Mouse (Mus musculus): ENCODE measurements around the gene Txndc12. TPM values are rescaled to one million over a fixed set of nuclear protein-coding genes. Genes with fewer than 3 reads are reported as not detected.

Txndc12 gene
- 62.4 and 68.9 TPM in 2 replicates for polyA plus RNA-seq (2012; ENCODE audit: insufficient read depth, insufficient read length, missing spikeins)

DNA sequence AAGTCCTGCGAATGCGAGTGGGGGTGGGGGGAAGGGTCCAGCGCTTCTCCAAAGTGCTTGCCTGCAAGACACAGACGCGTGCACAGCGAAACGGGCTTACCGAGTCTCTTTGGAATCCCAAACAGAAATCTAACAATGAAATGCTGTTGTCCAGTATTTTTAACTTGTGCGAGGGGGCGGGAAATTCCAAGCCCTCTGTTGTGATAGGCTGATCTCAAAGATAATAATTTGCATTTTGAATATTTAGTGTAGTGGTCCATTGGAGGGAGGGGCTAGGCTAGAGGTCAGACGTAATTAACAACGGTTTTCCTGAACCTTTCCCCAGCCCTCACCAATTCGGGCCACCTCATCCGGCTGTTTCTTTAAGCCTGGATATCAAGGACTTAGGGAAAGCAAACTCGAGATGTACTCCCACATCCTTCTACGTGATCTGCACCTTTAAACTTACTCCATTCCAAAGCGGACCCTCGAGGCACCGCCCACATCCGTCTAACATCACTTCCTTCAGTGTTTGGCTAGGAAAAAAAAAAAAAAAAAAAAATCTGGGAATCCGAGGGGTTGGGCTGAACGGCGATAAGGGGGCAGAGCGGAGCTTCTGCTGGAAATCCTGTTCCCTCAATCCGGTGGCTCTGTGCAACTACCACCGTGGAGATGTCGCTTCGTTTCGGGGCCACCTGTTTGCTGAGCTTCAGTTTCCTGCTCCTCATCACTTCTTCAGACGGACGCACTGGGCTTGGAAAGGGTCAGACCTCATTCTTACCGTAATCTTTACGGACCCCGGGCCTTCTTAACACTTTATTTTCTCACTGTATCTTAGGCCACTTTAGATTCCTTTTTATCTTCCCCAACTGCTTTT is at the start of gene Txndc12:
Gene Txndc12, plus strand, starts transcription at position 487 of the 856 bp plus-strand sequence.
- Histone ChIP-seq H3K4me1 (ENCODE audit: control insufficient read depth, insufficient read depth, low read length) (peaks cover 24% of the 10 kb centered on the region), H3K4me3 (ENCODE audit: insufficient read depth, low read length) (peak within 1 kb of the TSS; percentile 99), H3K27ac (ENCODE audit: insufficient read depth, low read depth, low read length) (peak within 1 kb of the TSS; percentile 80)
- TF ChIP-seq CTCF (IDR thresholded peaks at IDR 0.05; ENCODE audit: low read depth, low read length) (no peak), POLR2A (IDR thresholded peaks at IDR 0.05; ENCODE audit: borderline replicate concordance, low read depth, low read length) (no peak)

DNA sequence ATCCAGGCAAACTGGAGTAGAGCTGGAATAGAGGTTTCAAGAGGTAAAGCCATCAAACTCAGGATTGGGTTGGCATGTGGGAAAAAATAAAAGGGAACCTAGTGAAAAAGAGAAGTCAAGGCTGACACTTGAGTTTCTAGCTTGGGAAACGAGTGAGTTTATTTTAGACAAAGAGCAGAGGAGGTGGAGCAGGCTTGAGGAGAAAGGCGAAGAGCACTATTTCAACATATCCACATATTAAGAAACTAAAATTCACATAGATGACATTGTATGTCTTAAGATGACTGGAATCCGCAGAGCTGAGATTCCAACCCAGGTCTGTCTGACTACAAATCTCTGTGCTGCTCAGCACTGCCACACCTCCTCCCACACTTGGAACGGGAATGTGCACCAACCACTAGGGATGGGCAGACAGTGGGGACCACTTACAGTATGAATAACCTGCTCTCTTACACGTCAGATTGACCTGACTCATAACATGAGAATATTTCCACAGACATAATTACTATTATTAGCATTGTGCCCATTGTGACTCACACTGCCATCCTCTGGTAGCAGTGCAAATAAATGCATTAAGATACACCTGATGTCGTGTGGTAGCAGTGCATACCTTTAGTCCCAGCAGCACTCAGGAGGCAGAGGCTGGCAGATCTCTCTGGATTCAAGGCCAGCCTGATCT is 45.0 kb upstream of the Txndc12 start:
- H3K27ac ChIP-seq (ENCODE audit: insufficient read depth, low read depth, low read length): peak overlapping the region; percentile 47
- peak overlapping the region; percentile 21; the same call in 1 of the 2 replicates for H3K4me3 ChIP-seq (ENCODE audit: insufficient read depth, low read length)
- H3K4me1 ChIP-seq (ENCODE audit: control insufficient read depth, insufficient read depth, low read length): peaks cover 18% of the 10 kb centered on the region
- TF ChIP-seq CTCF (IDR thresholded peaks at IDR 0.05; ENCODE audit: low read depth, low read length) (no peak), POLR2A (IDR thresholded peaks at IDR 0.05; ENCODE audit: borderline replicate concordance, low read depth, low read length) (no peak)

DNA sequence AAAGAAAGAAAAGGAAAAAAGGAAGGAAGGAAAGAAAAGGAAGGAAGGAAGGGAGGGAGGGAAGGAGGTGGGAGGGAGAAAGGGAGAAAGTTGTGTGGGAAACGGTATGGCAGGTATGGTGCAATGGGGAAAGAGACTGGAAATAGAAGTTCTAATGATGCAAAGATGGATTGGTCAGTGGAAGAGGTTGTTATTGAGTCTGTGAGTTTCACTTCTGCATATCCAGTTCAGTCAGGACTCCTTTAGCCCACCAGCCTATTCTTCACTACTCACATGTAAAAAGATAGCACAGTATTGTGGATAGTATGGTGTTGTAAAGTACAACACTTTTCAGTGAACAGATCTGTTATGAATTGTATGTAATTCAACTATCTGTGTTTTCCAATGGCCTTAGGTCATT is 43.9 kb upstream of the Txndc12 start:
- Histone ChIP-seq H3K4me1 (ENCODE audit: control insufficient read depth, insufficient read depth, low read length) (peaks cover 18% of the 10 kb centered on the region), H3K27ac (ENCODE audit: insufficient read depth, low read depth, low read length) (no peak overlapping the region), H3K4me3 (ENCODE audit: insufficient read depth, low read length) (no peak overlapping the region)
- TF ChIP-seq CTCF (IDR thresholded peaks at IDR 0.05; ENCODE audit: low read depth, low read length) (no peak), POLR2A (IDR thresholded peaks at IDR 0.05; ENCODE audit: borderline replicate concordance, low read depth, low read length) (no peak)

DNA sequence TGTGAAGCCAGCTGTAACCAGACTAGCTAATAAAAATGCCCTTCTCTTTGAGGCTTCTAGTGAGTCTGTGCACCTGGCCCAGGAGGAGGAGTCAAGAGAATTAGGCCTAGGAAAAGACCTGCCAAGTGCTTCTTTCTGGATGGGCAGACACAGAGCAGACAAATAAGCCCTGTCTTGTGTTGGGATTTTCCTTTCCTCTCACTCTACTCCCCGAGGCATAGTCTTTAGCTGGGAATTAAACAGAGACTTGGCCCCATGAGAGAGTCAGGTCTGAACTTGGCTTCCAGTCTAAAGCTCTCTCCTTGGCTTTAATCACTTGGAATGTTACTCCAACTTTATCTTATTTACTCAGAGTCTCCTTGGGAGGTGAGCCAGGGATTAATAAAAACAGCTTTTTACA is 40.5 kb upstream of the Txndc12 start:
- TF ChIP-seq CTCF (IDR thresholded peaks at IDR 0.05; ENCODE audit: low read depth, low read length): no peak
- no peak for TF ChIP-seq POLR2A (IDR thresholded peaks at IDR 0.05; ENCODE audit: borderline replicate concordance, low read depth, low read length)
- Histone ChIP-seq H3K4me1 (ENCODE audit: control insufficient read depth, insufficient read depth, low read length) (peaks cover 13% of the 10 kb centered on the region), H3K27ac (ENCODE audit: insufficient read depth, low read depth, low read length) (no peak overlapping the region), H3K4me3 (ENCODE audit: insufficient read depth, low read length) (no peak overlapping the region)

DNA sequence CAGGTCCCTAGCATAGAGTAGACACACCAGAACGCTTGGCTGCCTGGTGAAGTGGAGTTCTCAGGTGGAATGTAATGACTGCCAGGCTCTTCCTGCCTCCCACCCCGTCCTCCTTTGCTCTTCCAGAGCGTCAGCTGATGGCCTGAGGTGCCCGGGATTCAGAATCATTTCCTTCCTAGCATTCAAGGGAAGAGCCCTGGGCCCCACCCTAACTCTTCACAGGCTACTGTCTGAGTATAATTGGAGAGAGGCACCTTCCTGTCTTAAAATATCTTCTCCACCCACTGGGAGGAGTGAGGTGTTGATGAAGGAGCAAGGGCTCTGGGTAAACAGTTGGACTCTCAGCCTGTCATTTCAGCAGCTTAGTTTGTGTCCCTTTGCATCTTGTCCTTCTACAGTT is 37.7 kb upstream of the Txndc12 start:
- no peak overlapping the region for H3K4me3 ChIP-seq (ENCODE audit: insufficient read depth, low read length)
- no peaks in the 10 kb centered on the region for H3K4me1 ChIP-seq (ENCODE audit: control insufficient read depth, insufficient read depth, low read length)
- TF ChIP-seq POLR2A (IDR thresholded peaks at IDR 0.05; ENCODE audit: borderline replicate concordance, low read depth, low read length) (no peak), CTCF (IDR thresholded peaks at IDR 0.05; ENCODE audit: low read depth, low read length) (no peak)
- no peak overlapping the region for H3K27ac ChIP-seq (ENCODE audit: insufficient read depth, low read depth, low read length)

DNA sequence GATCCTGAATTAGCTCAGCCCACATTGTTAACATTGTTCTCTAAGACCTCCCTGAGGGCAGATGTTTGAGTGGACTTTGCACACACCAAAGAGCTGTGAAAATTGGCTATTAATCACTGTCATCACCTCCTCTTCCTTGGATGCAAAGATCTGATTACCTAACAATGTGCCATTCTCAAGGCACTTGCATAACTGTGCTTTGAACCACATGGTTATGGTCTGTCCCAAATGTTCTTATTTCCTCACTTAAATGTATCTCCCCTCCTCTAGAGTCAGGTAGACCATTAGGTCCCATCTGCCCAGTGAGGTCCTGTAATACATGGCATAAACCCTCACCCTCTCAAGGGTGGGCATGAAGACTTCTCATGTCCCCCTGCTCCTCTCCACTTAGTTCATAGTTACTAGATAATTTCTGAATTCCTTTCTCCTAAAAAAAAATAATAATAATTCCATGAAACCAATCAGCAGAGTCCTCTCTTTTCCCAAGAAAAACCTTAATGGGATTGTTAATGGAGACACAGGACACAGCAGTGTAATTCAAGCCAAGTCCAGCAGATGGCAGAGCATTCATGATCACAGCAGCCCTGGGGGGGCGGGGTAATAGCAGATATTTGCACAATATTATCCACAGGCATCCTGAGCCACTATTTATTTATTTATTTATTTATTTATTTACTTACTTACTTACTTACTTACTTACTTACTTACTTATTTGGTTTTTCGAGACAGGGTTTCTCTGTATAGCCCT is 36.1 kb upstream of the Txndc12 start:
- Histone ChIP-seq H3K27ac (ENCODE audit: insufficient read depth, low read depth, low read length) (no peak overlapping the region), H3K4me1 (ENCODE audit: control insufficient read depth, insufficient read depth, low read length) (no peaks in the 10 kb centered on the region), H3K4me3 (ENCODE audit: insufficient read depth, low read length) (no peak overlapping the region)
- TF ChIP-seq POLR2A (IDR thresholded peaks at IDR 0.05; ENCODE audit: borderline replicate concordance, low read depth, low read length) (no peak), CTCF (IDR thresholded peaks at IDR 0.05; ENCODE audit: low read depth, low read length) (peak; percentile 64)

DNA sequence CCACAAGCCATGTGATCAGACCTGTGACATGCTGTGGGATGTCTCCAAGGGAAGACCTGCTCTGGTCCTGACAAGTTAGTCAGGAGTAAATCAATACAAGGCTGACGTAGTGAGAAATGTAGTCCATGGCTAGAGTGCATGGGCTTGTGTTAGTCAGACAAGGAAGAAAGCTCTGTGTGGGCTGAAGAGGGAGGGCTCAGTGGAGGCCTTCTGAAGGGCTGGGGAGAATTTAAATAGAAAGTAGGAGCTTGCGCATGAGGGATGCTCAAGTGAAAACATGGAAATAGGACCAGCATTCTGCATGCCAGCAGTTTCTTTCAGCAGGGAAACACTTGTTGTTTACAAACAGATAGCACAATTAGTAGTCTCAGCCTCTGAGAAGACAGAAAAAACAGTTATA is 30.9 kb upstream of the Txndc12 start:
- no peak overlapping the region for H3K4me3 ChIP-seq (ENCODE audit: insufficient read depth, low read length)
- TF ChIP-seq POLR2A (IDR thresholded peaks at IDR 0.05; ENCODE audit: borderline replicate concordance, low read depth, low read length) (no peak), CTCF (IDR thresholded peaks at IDR 0.05; ENCODE audit: low read depth, low read length) (no peak)
- no peaks in the 10 kb centered on the region for H3K4me1 ChIP-seq (ENCODE audit: control insufficient read depth, insufficient read depth, low read length)
- H3K27ac ChIP-seq (ENCODE audit: insufficient read depth, low read depth, low read length): no peak overlapping the region

DNA sequence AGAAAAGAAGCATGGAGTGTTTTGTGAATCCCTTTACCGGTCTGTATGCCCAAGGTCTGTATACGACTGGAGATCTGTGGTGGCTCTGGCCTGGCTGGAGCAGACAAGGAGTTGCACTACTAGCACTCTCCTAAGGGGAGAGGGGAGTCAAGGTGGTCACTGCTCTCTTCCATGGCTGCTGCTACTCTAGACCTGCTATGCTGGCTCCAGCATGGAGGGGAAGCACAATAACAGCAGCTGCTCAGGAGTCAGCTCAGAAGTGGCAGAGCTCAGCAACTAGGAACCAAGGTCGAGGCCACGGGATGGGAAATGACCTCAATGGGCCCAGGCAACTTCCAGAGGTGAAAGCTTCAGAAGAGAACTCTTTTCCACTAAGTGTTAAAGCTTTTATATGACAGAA is 23.3 kb upstream of the Txndc12 start:
- TF ChIP-seq CTCF (IDR thresholded peaks at IDR 0.05; ENCODE audit: low read depth, low read length): no peak
- no peak for TF ChIP-seq POLR2A (IDR thresholded peaks at IDR 0.05; ENCODE audit: borderline replicate concordance, low read depth, low read length)
- Histone ChIP-seq H3K4me3 (ENCODE audit: insufficient read depth, low read length) (no peak overlapping the region), H3K27ac (ENCODE audit: insufficient read depth, low read depth, low read length) (no peak overlapping the region), H3K4me1 (ENCODE audit: control insufficient read depth, insufficient read depth, low read length) (no peaks in the 10 kb centered on the region)

DNA sequence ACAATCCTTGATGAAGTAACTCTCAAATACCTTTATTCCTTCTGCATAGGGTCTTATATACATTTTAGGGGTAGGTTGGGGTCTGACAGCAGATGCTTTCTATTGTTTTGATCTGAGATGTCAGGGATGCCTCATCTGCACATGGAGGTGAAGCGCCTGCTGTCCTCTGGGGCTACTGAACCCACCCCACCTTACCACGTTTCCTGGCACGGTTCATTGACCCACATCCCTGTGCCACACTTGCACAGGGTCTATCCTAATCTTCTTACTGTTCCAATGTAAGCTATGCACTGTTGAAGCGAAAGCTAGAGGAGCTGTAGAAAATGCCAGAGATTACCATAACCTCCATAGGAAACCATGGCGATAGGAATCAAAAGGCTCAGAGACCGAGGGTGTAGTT is 22.9 kb upstream of the Txndc12 start:
- no peak for TF ChIP-seq CTCF (IDR thresholded peaks at IDR 0.05; ENCODE audit: low read depth, low read length)
- no peak for TF ChIP-seq POLR2A (IDR thresholded peaks at IDR 0.05; ENCODE audit: borderline replicate concordance, low read depth, low read length)
- no peak overlapping the region for H3K4me3 ChIP-seq (ENCODE audit: insufficient read depth, low read length)
- no peak overlapping the region for H3K27ac ChIP-seq (ENCODE audit: insufficient read depth, low read depth, low read length)
- no peaks in the 10 kb centered on the region for H3K4me1 ChIP-seq (ENCODE audit: control insufficient read depth, insufficient read depth, low read length)
